Mouse (Mus musculus) adrenal gland, postnatal 14 days (tissue): Measurements from ENCODE around the gene Napepld. TPM values are rescaled to one million over a fixed set of nuclear protein-coding genes. Genes with fewer than 3 reads are reported as not detected.
A peak's percentile ranks its signal among the peaks of the same experiment; 100 is the strongest.
"Not testable (repeated sequence)": the region's sequence is repeated elsewhere in the genome, so short reads cannot be mapped to it uniquely, and the experiment has no call there.

Source experiments
- DNase-seq: peaks from one replicate; pipeline ENCODE4 v3.0.0; 2021; ENCODE audit warnings: mixed read lengths
- total RNA-seq: library from RNA; stranded (reverse); gene quantifications from 2 replicates; pipeline ENCODE4 v1.2.3, GENCODE M21; 2021

Napepld gene
- total RNA-seq, 1 experiment from 2014 or later: 16.9 TPM

DNA sequence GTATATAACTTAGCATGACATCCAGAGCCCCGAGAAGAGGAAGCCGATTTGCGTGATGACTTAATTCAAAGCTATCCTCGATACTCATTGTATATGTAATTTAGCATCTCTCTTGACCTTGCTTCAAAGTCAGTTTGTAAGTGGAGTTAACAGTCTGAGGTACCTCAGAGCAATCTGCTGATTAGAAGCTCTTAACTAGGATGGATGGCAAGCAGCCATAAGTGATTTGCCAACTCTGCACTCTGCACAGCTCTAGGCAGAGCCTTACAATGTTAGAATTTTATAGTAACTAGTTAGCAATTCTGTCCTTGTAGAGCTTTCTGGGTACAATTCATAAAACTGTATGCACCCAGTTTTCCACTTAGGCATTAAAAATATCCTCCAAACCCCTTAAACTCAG, 5.3 kb upstream of the Napepld start:
- no peak for DNase-seq

GRCm38 (mm10) chr5:21703708-21704107, 2.5 kb upstream of the Napepld start:
- no peak for DNase-seq

GRCm38 (mm10) chr5:21702873-21703475, 1.8 kb upstream of the Napepld start:
- no peak for DNase-seq

GRCm38 (mm10) chr5:21702009-21702364, 791 bp upstream of the Napepld start:
- DNase-seq: no peak

DNA sequence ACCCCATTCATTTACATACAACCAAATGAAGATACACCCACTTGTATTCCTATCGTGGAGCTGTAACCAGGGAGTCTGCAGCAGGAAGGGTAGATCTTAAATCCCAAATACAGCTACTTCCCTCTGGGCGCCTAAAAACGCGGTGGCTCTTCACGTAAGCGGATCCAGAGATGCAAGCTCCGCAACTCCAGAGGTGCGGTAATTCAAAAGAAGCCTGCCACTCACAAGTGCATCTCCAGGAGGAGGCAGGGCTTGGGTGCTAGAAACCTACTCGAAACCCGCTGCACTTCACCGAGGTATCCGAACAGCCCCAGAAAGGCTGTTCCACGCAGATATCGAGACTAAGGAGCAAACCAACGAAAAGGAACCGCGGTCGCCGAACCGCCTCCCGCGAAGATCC, 262 bp downstream of the Napepld start:
- no peak for DNase-seq

GRCm38 (mm10) chr5:21700272-21700821, 849 bp downstream of the Napepld start:
- DNase-seq: no peak

DNA sequence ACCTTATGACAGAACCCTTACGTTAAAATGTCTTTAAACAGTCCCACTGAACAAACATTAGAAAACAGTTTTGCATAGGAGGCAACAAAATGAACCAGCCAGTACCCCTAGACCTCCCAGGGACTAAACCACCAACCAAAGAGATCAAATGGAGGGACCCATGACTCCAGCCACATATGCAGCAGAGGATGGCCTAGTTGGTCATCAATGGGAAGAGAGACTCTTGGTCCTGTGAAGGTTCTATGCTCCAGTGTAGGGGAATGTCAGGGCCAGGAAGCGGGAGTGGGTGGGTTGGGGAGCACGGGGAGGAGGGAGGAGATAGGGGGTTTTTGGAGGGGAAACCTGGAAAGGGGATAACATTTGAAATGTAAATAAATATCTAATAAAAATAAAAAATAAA, 1.6 kb downstream of the Napepld start:
- not testable (repeated sequence) for DNase-seq

DNA sequence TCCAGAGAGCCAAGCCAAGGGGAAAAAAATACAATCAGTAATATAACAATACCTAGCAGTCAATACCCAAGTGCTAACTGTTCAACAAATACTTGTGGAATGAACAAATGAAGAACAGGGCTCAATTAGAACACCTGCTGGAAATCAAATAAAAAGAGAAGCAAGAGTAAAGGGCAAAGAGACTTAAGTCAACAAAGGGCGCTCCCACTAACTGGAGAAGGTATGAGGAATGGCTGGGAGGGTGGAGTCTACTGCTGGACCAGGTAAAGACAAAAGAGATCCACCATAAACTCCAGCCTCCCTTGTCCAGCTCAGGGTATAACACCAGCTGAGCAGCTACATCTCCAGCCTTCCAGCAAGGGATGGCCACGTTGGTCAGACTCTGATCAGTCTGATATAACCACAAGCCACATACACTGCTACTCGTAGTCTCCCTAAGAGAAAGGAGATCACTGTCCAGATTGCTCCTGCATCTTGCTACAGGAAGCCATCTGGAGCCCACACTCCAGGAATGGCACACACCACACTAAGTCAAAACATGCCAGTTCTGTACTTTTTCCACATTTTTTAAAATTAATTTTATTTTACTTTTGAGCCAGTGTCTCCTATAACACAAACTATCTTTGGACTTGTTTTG, 6.2 kb downstream of the Napepld start:
- no peak for DNase-seq

DNA sequence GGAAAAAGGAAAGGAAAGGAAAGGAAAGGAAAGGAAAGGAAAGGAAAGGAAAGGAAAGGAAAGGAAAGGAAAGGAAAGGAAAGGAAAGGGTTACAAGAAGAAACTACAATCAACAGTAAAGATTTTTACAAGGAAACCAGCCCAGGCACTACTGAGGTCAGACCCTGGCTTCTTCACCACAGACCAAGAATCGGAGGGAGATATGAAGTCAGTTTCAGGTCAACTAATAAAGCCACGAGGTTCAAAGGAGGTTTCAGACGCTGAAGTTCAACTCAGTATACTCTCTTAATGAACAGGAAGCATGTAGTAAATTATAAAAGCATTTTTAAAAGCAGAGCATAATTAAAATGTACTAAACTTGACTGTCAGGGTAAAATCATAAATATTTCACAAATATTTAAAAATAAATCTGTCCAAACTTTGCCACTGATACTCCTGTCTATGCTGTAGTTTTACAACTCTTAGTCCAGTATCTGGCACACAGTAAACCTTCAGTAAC, 7.8 kb downstream of the Napepld start:
- no peak for DNase-seq

DNA sequence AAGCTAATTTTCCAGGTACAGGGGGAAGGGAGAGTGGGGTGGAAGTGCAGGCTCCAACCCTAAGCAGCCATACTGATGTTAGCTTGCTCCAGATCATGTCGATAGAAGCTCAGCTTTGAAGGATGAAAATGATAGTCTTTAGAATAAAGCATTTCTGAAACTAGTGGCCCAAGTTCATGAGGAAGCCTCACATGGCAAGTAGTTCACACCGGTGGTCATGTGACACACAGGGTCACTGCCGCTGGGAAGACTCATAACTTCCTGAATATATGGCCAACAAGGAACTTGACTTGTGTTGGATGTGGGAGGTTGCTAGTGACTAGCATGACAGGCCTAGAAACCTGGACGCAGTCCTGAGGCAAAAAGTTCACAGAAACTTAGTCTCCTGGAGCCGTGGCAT, 9.0 kb downstream of the Napepld start:
- no peak for DNase-seq

- DNase-seq: no peak
These were observed 14.2 kb downstream of the Napepld start for GRCm38 (mm10) chr5:21687042-21687441.

- DNase-seq: no peak
These were observed 16.2 kb downstream of the Napepld start for GRCm38 (mm10) chr5:21685001-21685400.

DNA sequence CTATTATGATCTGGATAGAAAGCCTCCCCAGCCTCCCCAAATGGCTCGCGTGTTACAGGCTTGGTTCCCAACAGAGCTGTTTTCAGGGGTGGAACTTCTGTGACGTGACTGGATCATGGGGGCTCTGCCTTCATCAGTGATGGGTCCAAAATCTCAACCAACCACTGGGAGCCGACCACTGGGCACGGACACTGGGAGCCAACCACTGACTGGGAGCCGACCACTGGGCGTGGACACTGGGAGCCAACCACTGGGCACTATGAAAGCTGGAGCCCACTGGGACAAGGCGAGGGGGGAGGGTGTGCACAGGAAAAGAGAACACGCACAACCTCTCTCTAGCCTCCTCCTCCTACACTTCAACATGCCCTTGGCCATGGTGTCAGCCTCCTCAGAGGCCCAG, 17.4 kb downstream of the Napepld start:
- no peak for DNase-seq

GRCm38 (mm10) chr5:21680940-21681339, 20.3 kb downstream of the Napepld start:
- DNase-seq: no peak

GRCm38 (mm10) chr5:21680029-21680428, 21.2 kb downstream of the Napepld start:
- DNase-seq: peak; percentile 17

- no peak for DNase-seq
These were observed 22.8 kb downstream of the Napepld start for GRCm38 (mm10) chr5:21678363-21678762.

DNA sequence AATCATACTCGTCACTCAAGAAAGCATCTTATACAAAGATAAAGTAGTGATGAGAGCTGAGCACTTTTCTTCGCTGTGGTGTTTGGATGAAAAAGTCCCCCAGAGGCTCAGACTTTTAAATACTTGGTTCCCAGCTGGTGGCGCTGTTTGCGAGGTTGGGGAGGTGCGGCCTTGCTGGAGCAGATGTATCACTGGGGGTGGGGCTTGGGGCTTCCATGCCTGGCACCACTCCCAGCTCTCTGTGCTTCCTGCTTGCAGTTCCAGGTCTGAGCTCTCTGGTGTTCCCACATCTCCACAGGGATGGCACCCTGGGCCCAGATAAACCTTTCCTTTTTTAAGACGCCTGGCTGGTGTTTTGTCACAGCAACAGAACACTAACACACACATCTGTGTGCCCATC, 23.3 kb downstream of the Napepld start:
- DNase-seq: peak; percentile 72

DNA sequence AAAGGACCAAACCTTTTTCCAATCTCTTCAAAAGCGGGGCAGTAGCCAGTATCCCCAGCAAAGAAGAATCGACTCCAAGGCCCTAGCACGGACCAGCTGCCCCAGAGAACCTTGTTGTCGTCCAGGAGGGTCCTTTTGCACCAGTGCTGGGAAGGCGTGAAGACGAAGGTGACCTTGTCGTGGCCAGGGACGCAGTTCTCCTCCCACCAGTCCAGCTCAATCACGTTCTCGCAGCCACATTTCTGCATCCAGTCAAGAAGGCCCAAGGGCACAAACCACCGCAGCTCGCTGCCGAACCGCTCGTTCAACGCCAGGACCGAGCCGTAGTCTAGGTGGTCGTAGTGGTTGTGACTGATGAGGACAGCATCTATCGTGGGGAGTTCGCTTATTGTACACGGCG, 25.7 kb downstream of the Napepld start:
- no peak for DNase-seq

DNA sequence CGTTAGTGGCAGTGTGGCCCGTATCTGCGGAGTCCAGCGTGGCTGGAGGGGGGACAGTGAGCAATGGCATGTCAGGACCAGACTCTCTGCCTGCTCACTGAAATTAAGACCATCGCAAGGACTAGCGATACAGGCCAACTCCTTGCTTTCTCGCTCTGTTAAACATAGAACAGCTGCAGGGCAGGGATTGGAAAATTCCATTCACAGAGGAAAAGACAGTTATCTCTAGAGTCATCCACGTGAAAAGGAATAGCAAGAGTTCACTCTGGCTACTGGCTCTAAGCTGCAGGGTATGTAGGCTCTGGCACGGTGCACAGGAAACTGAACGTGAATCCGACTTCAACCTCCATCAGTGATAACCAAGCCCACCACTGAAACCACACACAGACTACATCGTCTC, 26.2 kb downstream of the Napepld start:
- no peak for DNase-seq

GRCm38 (mm10) chr5:21673742-21674141, 27.5 kb downstream of the Napepld start:
- no peak for DNase-seq

- peak; percentile 22 for DNase-seq
These were observed 28.2 kb downstream of the Napepld start for GRCm38 (mm10) chr5:21672812-21673635.

DNA sequence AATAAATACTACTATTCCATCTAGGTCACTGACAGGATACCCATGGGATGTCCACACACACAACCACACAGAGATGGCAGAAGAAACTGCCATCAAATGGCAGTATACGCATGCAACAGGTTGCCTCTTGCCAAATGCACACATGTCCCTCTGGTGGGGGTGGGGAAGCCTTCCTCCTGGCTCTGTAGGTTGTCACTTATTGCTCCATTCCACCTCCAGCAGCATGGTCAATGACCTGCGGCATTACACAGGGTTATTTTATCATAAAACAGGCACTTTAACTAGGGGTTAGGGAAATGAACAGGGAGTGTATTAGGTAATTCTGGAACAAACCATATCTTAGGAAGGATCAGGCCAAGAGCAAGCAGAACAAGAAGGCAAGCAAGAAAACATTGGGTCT, 31.9 kb downstream of the Napepld start:
- no peak for DNase-seq
